Mouse (Mus musculus) lung, embryonic 16.5 days (tissue): ENCODE data around the gene Dbf4. TPM values are rescaled to one million over a fixed set of nuclear protein-coding genes. Genes with fewer than 3 reads are reported as not detected.

Experiments
- ATAC-seq: fragments of 200-750 bp; cut with Nextera tagmentation; 2 replicates; pipeline ENCODE4 v1.8.0; 2017; ENCODE audit warnings: low read depth, mild to moderate bottlenecking, moderate library complexity
- H3K27ac ChIP-seq: fragments of 300-500 bp; sonication (generic); 2 replicates; pipeline ENCODE4 v1.5.1; 2014; ENCODE audit warnings: mild to moderate bottlenecking, control low read depth, low read length
- H3K27me3 ChIP-seq: fragments of 300-500 bp; sonication (generic); 2 replicates; pipeline ENCODE4 v1.6.1; 2014; ENCODE audit warnings: low read depth, low read length, mixed read lengths; ENCODE audit not compliant: control insufficient read depth, insufficient read depth
- H3K36me3 ChIP-seq: fragments of 300-500 bp; sonication (generic); 2 replicates; pipeline ENCODE4 v1.6.1; 2014; ENCODE audit warnings: low read length; ENCODE audit not compliant: control insufficient read depth, insufficient read depth
- H3K4me1 ChIP-seq: fragments of 300-500 bp; sonication (generic); replicated peaks from 2 replicates; pipeline ENCODE4 v1.6.1; 2014; ENCODE audit warnings: low read length, mixed read lengths; ENCODE audit not compliant: control insufficient read depth, insufficient read depth
- H3K4me2 ChIP-seq: fragments of 300-500 bp; sonication (generic); 2 replicates; pipeline ENCODE4 v1.6.1; 2014; ENCODE audit warnings: low read depth, low read length, control low read depth
- H3K4me3 ChIP-seq: fragments of 300-500 bp; sonication (generic); 2 replicates; pipeline ENCODE4 v1.5.1; 2014; ENCODE audit warnings: mild to moderate bottlenecking, low read length, control low read depth
- H3K9ac ChIP-seq: fragments of 300-500 bp; sonication (generic); 2 replicates; pipeline ENCODE4 v1.6.1; 2014; ENCODE audit warnings: low read length, control low read depth
- H3K9me3 ChIP-seq: fragments of 300-500 bp; sonication (generic); 2 replicates; pipeline ENCODE4 v1.6.1; 2016; ENCODE audit warnings: low read length; ENCODE audit not compliant: control insufficient read depth
- WGBS: fragments of 180-500 bp; shearing (Covaris S2); extraction: QIAGEN DNeasy Blood & Tissue Kit; methylation state at CpG from one replicate; pipeline ENCODE4 v1.1.7; 2014; 5-methylcytosine and 5-hydroxymethylcytosine counted together
- polyA plus RNA-seq: library from polyadenylated mRNA; unstranded; fragments of >200 nt; fragmentation: Nextera tagmentation; extraction: Ambion mirVana; gene quantifications from 2 replicates; pipeline ENCODE4 v1.2.1, GENCODE M21; 2015

The Dbf4 gene
- 40.3 and 43.2 TPM in 2 replicates for polyA plus RNA-seq

DNA sequence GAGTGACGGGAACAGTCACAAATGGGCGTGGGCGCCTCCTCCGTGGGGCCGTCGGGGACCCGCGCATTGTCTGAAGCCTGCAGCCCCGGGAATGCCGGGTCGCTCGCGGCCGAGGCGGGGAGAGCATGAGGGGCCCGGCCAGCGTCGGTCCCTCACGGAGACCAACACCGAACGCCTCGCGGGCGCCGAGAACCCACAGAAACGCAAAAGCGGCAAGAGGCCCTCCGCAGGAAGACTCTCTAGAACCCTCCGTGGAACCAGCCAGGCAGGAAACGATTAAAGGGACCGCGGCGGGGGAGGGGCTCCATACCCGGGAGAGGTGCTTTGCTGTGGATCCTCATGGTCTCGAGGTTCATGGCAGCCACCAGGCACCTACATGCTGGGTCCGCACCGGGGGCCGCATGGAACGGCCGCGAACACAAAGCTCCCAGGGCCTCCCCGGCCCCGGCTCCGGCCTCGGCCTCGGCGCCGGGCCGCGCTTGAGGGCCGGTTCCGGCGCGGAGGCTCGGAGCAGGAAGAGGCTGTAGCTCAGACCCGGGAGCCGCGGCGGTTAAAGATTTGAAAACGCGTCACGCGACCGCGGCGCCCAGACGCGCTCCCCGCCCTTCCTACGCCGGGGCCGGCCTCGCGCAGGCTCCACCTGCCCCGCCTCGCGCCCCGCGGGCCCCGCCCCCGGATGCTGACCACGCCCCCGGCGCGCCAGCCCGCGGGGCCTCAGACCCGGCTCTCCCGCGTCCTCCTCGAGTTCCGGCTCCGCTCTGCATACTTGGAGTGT lies at the start of gene Dbf4, which contains the start of gene Slc25a40:
Gene Dbf4 (minus strand): TSS at position 560 of the 775 bp plus-strand sequence.
Gene Slc25a40 (plus strand): TSS at position 694 of the 775 bp plus-strand sequence.
- Histone ChIP-seq H3K4me1 (peaks cover 8% of the 10 kb centered on the region), H3K9me3 (no peaks in the 10 kb centered on the region), H3K9ac (peak within 1 kb of the TSS; percentile 94), H3K36me3 (peaks cover 8% of the 10 kb centered on the region), H3K27me3 (no peaks in the 10 kb centered on the region), H3K4me2 (peak within 1 kb of the TSS; percentile 76), H3K4me3 (peak within 1 kb of the TSS; percentile 94), H3K27ac (peak within 1 kb of the TSS; percentile 90)
- WGBS: 0% methylated on average over 91 of the region's 93 CpGs
- ATAC-seq: peak; percentile 99

DNA sequence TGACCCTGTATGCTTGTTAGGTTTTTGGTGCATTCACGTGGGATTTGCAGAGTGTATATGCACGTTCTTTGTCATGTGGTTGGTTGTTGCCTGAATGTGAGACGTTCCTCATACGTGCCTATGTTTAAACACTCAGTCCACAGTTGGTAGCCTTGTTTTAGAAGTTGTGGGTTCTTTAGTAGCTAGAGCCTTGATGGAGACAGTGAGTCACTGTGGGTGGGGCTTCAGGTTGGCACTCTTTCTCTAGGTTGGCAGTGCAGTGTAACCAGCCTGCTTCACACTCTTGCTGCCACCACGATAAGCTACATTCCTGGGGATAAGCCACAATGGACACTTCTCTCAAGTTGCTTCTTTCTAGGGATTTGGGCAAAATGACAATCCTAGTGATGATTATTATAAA lies 34.0 kb upstream of the Dbf4 start:
- Histone ChIP-seq H3K4me1 (no peaks in the 10 kb centered on the region), H3K27ac (no peak overlapping the region), H3K9me3 (no peaks in the 10 kb centered on the region), H3K4me3 (no peak overlapping the region), H3K4me2 (no peak overlapping the region), H3K27me3 (no peaks in the 10 kb centered on the region), H3K9ac (no peak overlapping the region), H3K36me3 (no peaks in the 10 kb centered on the region)
- WGBS: 77% methylated on average over 5 of the region's 5 CpGs
- no peak for ATAC-seq

DNA sequence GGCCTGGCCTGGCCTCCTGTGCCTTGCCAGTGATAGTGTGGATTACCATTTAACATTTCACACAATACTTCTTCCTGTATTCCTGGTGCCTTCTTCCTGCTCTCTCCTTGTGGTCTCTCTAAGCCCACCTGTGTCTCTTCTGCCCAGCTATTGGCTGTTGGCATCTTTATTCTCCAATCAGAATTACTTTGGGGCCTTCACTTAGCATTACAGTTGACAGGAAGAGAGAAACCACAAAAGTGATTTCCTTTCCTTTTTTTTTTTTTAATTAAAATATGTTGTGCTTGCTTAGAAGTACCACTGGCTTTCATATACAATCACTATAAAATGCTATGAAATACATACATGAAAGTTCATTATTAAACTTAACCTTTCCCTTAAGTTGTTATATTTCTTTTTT lies 33.0 kb upstream of the Dbf4 start:
- no peak for ATAC-seq

DNA sequence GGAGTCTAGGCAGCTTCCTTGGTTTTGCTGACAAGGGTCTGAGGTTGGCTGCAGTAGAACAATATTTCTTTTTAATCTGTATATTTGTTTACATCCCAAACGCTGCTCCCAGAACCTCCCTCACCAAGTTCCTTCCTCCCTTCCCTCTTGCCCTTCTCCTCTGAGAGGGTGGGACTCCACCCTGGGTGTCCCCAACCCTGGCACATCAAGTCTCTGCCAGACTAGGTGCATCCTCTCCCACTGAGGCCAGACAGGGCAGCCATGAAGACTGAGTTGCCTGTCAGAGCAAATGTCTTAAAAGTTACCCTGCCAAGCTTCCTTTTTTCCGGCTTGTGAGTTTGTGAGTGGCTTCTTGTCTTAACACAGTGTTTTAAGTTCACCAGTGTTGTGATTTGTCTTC lies 16.6 kb upstream of the Dbf4 start:
- H3K36me3 ChIP-seq: no peaks in the 10 kb centered on the region
- H3K27me3 ChIP-seq: no peaks in the 10 kb centered on the region
- no peak overlapping the region for H3K9ac ChIP-seq
- H3K9me3 ChIP-seq: no peaks in the 10 kb centered on the region
- H3K4me3 ChIP-seq: no peak overlapping the region
- no peak for ATAC-seq
- H3K27ac ChIP-seq: no peak overlapping the region
- H3K4me1 ChIP-seq: no peaks in the 10 kb centered on the region
- WGBS: 54% methylated on average over 2 of the region's 2 CpGs
- H3K4me2 ChIP-seq: no peak overlapping the region

More for the DNA sequence above, 33.0 kb upstream of the Dbf4 start:
- H3K4me1 ChIP-seq: no peaks in the 10 kb centered on the region
- H3K27ac ChIP-seq: no peak overlapping the region
- H3K36me3 ChIP-seq: no peaks in the 10 kb centered on the region
- H3K4me3 ChIP-seq: no peak overlapping the region
- no peak overlapping the region for H3K4me2 ChIP-seq
- H3K9me3 ChIP-seq: no peaks in the 10 kb centered on the region
- H3K27me3 ChIP-seq: no peaks in the 10 kb centered on the region
- no peak overlapping the region for H3K9ac ChIP-seq

DNA sequence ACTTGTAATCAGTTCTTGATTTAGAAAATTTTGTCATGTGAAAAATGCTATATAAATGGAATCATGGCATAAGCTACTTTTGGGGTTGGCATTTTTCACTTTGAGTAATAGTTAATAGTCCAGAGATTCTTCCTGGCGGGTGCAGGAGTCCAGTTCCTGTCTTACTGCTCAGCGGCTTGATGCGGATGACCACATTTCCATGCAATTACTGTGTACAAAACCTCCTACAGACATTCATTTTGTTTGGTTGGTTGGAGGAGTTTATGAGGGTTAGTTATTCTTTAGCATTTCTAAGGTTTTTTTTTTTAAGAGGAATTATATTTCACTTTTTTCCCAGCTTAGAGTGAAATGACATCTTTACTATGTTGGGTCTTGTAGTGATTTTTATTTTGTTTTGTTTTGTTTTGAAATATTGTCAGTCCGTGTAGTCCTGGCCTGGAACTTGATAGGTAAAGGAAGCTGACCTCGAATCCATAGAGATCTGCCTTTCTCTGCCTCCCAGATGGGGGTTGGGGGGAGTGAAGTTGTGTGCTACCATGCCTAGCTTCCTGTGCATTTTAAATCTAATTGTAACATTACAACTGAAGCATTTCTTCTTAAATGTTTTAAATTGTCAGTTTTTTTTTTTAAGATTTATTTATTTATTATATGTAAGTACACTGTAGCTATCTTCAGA lies 15.1 kb upstream of the Dbf4 start:
- no peaks in the 10 kb centered on the region for H3K9me3 ChIP-seq
- no peaks in the 10 kb centered on the region for H3K36me3 ChIP-seq
- no peaks in the 10 kb centered on the region for H3K4me1 ChIP-seq
- no peak overlapping the region for H3K27ac ChIP-seq
- no peak overlapping the region for H3K4me2 ChIP-seq
- 89% methylated on average over 5 of the region's 5 CpGs for whole genome bisulfite sequencing
- H3K9ac ChIP-seq: no peak overlapping the region
- H3K4me3 ChIP-seq: no peak overlapping the region
- ATAC-seq: no peak
- no peaks in the 10 kb centered on the region for H3K27me3 ChIP-seq

DNA sequence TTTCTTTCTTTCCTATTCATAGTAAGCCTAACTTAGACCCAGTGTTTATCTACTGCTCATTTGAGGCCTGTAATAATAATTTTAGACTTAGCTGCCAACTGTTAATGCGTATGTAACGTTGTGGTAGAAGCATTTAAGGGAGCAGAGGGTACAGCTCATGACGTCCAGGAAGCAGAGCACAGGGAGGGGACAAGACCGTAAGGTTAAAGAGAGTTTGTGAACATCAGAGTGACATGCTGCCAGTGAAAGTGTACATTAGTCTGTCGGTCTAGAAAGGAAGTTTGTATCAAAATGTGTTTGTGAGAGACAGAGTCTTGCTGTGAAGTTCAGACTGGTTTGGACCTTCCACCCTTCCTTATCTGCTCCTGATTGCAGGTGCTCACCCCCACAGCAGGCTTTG lies 3.4 kb upstream of the Dbf4 start:
- WGBS: 51% methylated on average over 5 of the region's 5 CpGs
- ATAC-seq: no peak

DNA sequence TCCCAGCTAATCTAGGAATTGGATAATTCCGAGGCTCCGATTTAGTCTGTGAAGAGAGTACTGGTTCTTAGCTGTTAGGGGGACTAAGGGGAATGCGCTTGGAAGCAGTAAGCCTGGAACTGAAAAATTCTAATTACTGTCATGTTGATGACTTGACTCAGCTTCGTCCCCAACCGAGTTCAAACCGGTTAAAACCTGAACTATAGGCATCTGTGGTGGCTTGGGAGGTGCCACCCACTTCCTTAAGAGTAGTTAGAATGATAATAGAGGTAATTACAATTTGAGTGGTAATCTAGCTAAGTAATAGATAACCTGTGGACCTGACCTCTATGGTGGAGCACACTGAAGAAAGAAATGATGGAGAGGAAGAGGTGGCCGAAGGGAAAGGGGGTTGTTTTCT lies 1.6 kb upstream of the Dbf4 start:
- H3K9me3 ChIP-seq: no peaks in the 10 kb centered on the region
- H3K36me3 ChIP-seq: peaks cover 4% of the 10 kb centered on the region; the same call in 1 of the 2 replicates
- no peak for ATAC-seq
- H3K27ac ChIP-seq: no peak overlapping the region
- H3K4me3 ChIP-seq: peak overlapping the region; percentile 94
- peaks cover 6% of the 10 kb centered on the region for H3K4me1 ChIP-seq
- H3K4me2 ChIP-seq: peak overlapping the region; percentile 76
- no peak overlapping the region for H3K9ac ChIP-seq
- H3K27me3 ChIP-seq: no peaks in the 10 kb centered on the region
- 34% methylated on average over 7 of the region's 7 CpGs for WGBS

More for the DNA sequence above, 3.4 kb upstream of the Dbf4 start:
- H3K36me3 ChIP-seq: peaks cover 2% of the 10 kb centered on the region; the same call in 1 of the 2 replicates
- peaks cover 6% of the 10 kb centered on the region for H3K4me1 ChIP-seq
- H3K9me3 ChIP-seq: no peaks in the 10 kb centered on the region
- H3K27me3 ChIP-seq: no peaks in the 10 kb centered on the region
- H3K27ac ChIP-seq: no peak overlapping the region
- no peak overlapping the region for H3K9ac ChIP-seq
- H3K4me2 ChIP-seq: no peak overlapping the region
- H3K4me3 ChIP-seq: no peak overlapping the region

DNA sequence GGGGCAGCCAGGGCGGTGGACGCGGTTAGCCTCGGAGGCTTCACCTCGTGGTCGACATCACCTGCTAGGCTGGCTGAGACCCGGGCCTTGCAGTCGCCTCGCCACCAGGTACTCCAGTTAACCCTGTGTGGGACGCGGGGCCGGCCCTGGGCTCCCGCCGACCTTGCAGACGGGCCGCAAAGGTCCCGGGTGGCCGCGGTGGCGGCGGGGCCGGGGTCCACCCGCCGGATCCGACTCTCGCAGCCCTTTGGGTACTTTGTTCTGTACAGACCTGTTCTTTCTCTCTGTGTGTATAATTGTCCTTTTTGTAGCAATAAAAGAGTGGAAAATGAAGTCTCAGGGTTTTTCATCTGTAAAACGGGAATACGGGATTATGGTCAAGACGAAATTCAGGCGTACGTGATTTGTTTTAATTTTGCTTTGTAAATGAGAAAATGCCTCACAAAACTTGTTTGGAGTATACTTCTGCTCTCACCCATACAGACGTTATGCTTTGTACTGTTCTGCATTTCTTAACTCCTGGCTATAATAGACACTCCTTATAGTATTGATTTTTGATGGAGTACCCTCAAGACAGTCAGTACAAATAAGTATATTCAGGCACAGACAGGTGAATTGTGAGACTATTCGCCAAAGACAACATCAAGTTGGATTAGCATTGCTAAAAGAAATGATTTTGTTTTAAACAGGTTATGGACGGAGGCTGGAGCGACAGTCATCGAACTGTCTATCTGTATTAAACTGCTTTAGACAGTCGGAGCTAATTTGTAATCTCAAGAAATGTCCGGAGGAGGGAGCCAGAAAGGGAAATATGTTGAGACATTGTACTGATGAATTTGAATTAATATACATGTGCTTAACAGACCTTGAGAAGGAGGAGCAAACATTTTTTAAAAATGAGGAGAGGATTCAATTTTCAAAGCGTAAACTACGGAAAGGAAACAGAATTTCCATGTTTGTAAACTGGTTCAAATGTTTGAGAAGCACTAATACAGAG lies 714 bp upstream of the Dbf4 start:
- H3K27ac ChIP-seq: peak overlapping the region; percentile 68
- no peaks in the 10 kb centered on the region for H3K27me3 ChIP-seq
- H3K9me3 ChIP-seq: no peaks in the 10 kb centered on the region
- 1% methylated on average over 40 of the region's 40 CpGs for WGBS
- peak overlapping the region; percentile 76 for H3K4me2 ChIP-seq
- peak overlapping the region; percentile 89 for H3K9ac ChIP-seq
- H3K4me3 ChIP-seq: peak overlapping the region; percentile 94
- H3K36me3 ChIP-seq: peaks cover 4% of the 10 kb centered on the region; the same call in 1 of the 2 replicates
- no peak for ATAC-seq
- peaks cover 6% of the 10 kb centered on the region for H3K4me1 ChIP-seq
